Mouse (Mus musculus) left cerebral cortex, adult 8-10 months (tissue): Measurements from ENCODE around the gene Nrxn2. TPM values are rescaled to one million over a fixed set of nuclear protein-coding genes. Genes with fewer than 3 reads are reported as not detected.

Source experiments
- DNase-seq, 2 experiments: peaks; one replicate each; pipeline ENCODE4 v3.0.0; 2022; ENCODE audit warnings: low spot score in 2 of 2
- microRNA-seq, 2 experiments: library from miRNA; unstranded; fragments of <30 nt; microRNA quantifications; one replicate each; pipeline ENCODE4 v1.2.0; 2022
- total RNA-seq, 4 experiments: library from RNA; stranded (reverse); gene quantifications; 2 replicates each; pipeline ENCODE4 v1.2.4; 2022

The Nrxn2 gene
- total RNA-seq, 4 experiments from 2014 or later: 469 to 523 (median 497) TPM

- no peak for DNase-seq
Measured at GRCm38 (mm10) chr19:6569561-6569960, 151.0 kb downstream of the Nrxn2 start.

- DNase-seq: no peak
Measured at GRCm38 (mm10) chr19:6571476-6571875, 152.9 kb downstream of the Nrxn2 start.

- DNase-seq: no peak
Measured at GRCm38 (mm10) chr19:6572001-6572400, 153.5 kb downstream of the Nrxn2 start.

Small RNA genes lying within 50 kb of the gene (microRNA-seq; reads per million reads assigned to microRNA genes)
- 0 reads per million in 2 experiments for gene Gm26460

Other genes starting within 250 kb of the Nrxn2 start
- gene Majin, start 234.3 kb upstream of the Nrxn2 start, total RNA-seq: under 1 TPM in 2 of 4 experiments, not detected in 2; 0.51 to 0.73 TPM
- gene Gpha2, start 192.4 kb upstream of the Nrxn2 start, total RNA-seq: not detected
- gene Ppp2r5b, start 182.9 kb upstream of the Nrxn2 start, total RNA-seq: 100 to 1,000 TPM; 148 to 158 (median 153) TPM
- gene Atg2a, start 177.1 kb upstream of the Nrxn2 start, total RNA-seq: 10 to 100 TPM; 31.8 to 35.7 (median 35.4) TPM
- 10 to 100 TPM; 31.0 to 36.8 (median 35.8) TPM for gene Ehd1, start 142.0 kb upstream of the Nrxn2 start, total RNA-seq
- 1 to 10 TPM; 5.4 to 7.4 (median 5.5) TPM for gene Cdc42bpg, start 112.3 kb upstream of the Nrxn2 start, total RNA-seq
- gene Men1, start 83.8 kb upstream of the Nrxn2 start, total RNA-seq: 10 to 100 TPM; 58.9 to 66.9 (median 62.6) TPM
- gene Map4k2, start 77.6 kb upstream of the Nrxn2 start, total RNA-seq: 100 to 1,000 TPM in 2 of 4 experiments, 10 to 100 TPM in 2; 91.7 to 111 (median 101) TPM
- 100 to 1,000 TPM; 164 to 203 (median 187) TPM for gene Sf1, start 55.0 kb upstream of the Nrxn2 start, total RNA-seq
- 10 to 100 TPM; 25.2 to 37.8 (median 32.7) TPM for gene Pygm, start 34.3 kb upstream of the Nrxn2 start, total RNA-seq
- 100 to 1,000 TPM; 107 to 128 (median 115) TPM for gene Rasgrp2, start 19.4 kb upstream of the Nrxn2 start, total RNA-seq
- gene Slc22a12, start 124.3 kb downstream of the Nrxn2 start, total RNA-seq: under 1 TPM; 0.63 to 0.94 (median 0.69) TPM